Mouse (Mus musculus): ENCODE results near the gene Cnp. TPM values are rescaled to one million over a fixed set of nuclear protein-coding genes. Genes with fewer than 3 reads are reported as not detected.

Cnp gene
- total and polyA plus RNA-seq, 3 experiments, result 5.6 to 9.5 (median 7.6) TPM

- WGBS, result 55% methylated on average over 6 of the region's 6 CpGs
- DNase-seq, result no peak
- H3K36me3 ChIP-seq (ENCODE audit: control insufficient read depth, insufficient read depth, low read length), result no peaks in the 10 kb centered on the region
- H3K9ac ChIP-seq (ENCODE audit: low read depth, low read length), result no peak overlapping the region
- H3K4me3 ChIP-seq, result no peak overlapping the region
- H3K4me1 ChIP-seq (ENCODE audit: control insufficient read depth, insufficient read depth, low read length), result peaks cover 3% of the 10 kb centered on the region
- intact Hi-C loops (cut with DNase I), result no loop called here
- no peaks in the 10 kb centered on the region for H3K27me3 ChIP-seq (ENCODE audit: control insufficient read depth, insufficient read depth, low read length)
- TF ChIP-seq POLR2A (IDR thresholded peaks at IDR 0.05; ENCODE audit: insufficient read depth, low read depth, low read length) (no peak), CTCF (IDR thresholded peaks at IDR 0.05) (no peak), EP300 (IDR thresholded peaks at IDR 0.05; ENCODE audit: insufficient read depth, low read depth, low read length) (no peak)
- H3K27ac ChIP-seq, result no peak overlapping the region
- H3K79me2 ChIP-seq (replicated peaks; ENCODE audit: control insufficient read depth, insufficient read depth, low read length), result no peaks in the 10 kb centered on the region
Observed at GRCm38 (mm10) chr11:100548141-100548540, 26.6 kb upstream of the Cnp start.

GRCm38 (mm10) chr11:100549466-100549865 is 25.2 kb upstream of the Cnp start:
- intact Hi-C loops (cut with DNase I), result no loop called here

DNA sequence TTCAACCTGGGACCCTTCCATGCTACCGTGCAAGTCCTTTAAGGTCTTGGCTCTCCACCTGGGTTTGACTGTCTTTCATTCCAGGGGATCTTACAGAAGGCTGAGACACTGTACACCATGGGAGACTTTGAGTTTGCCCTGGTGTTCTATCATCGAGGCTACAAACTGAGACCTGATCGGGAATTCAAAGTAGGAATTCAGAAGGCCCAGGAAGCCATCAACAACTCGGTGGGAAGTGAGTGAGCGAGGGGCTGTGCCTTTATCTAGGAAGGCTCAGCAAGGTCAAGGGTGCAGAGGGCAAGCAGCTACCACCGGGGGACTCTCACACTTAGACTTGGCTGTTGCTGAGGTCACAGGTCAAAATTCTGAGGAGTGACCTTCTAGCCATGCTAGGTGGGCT is 24.6 kb upstream of the Cnp start:
- no peak overlapping the region for H3K9ac ChIP-seq (ENCODE audit: low read depth, low read length)
- no peak for TF ChIP-seq POLR2A (IDR thresholded peaks at IDR 0.05; ENCODE audit: insufficient read depth, low read depth, low read length)
- no peak for TF ChIP-seq CTCF (IDR thresholded peaks at IDR 0.05)
- no peak for TF ChIP-seq EP300 (IDR thresholded peaks at IDR 0.05; ENCODE audit: insufficient read depth, low read depth, low read length)
- WGBS, result 64% methylated on average over 6 of the region's 6 CpGs
- H3K27me3 ChIP-seq (ENCODE audit: control insufficient read depth, insufficient read depth, low read length), result no peaks in the 10 kb centered on the region
- H3K4me1 ChIP-seq (ENCODE audit: control insufficient read depth, insufficient read depth, low read length), result peaks cover 3% of the 10 kb centered on the region
- no peak overlapping the region for H3K27ac ChIP-seq
- intact Hi-C loops (cut with DNase I), result no loop called here
- no peaks in the 10 kb centered on the region for H3K36me3 ChIP-seq (ENCODE audit: control insufficient read depth, insufficient read depth, low read length)
- no peak overlapping the region for H3K4me3 ChIP-seq
- no peaks in the 10 kb centered on the region for H3K79me2 ChIP-seq (replicated peaks; ENCODE audit: control insufficient read depth, insufficient read depth, low read length)
- no peak for DNase-seq

More at GRCm38 (mm10) chr11:100549466-100549865, 25.2 kb upstream of the Cnp start:
- Histone ChIP-seq H3K27ac (no peak overlapping the region), H3K4me3 (no peak overlapping the region), H3K9ac (ENCODE audit: low read depth, low read length) (no peak overlapping the region), H3K4me1 (ENCODE audit: control insufficient read depth, insufficient read depth, low read length) (peaks cover 3% of the 10 kb centered on the region), H3K36me3 (ENCODE audit: control insufficient read depth, insufficient read depth, low read length) (no peaks in the 10 kb centered on the region), H3K79me2 (replicated peaks; ENCODE audit: control insufficient read depth, insufficient read depth, low read length) (no peaks in the 10 kb centered on the region), H3K27me3 (ENCODE audit: control insufficient read depth, insufficient read depth, low read length) (no peaks in the 10 kb centered on the region)
- no peak for TF ChIP-seq EP300 (IDR thresholded peaks at IDR 0.05; ENCODE audit: insufficient read depth, low read depth, low read length)
- TF ChIP-seq CTCF (IDR thresholded peaks at IDR 0.05), result no peak
- TF ChIP-seq POLR2A (IDR thresholded peaks at IDR 0.05; ENCODE audit: insufficient read depth, low read depth, low read length), result no peak
- DNase-seq, result no peak
- 74% methylated on average over 8 of the region's 8 CpGs for WGBS

DNA sequence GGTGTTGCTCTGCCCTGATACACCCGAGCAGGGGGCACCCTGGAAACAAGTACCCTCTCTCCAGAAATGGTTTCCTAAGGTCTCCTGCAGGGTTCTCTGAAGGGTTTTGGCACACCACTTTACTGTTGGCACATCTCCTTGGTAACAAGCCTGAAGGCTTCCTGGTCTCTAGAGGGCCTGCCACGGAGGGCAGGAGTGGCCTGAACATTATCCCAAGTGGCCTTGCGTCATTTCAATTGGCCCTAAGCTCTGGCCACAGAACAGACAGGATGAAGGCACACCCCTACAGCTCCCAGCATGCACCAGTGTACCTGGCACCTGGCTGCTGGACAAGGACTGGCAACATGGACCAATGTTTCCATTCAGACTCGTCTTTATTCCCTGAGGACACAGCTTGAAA is 21.9 kb upstream of the Cnp start:
- 68% methylated on average over 4 of the region's 4 CpGs for WGBS
- intact Hi-C loops (cut with DNase I), result no loop called here
- Histone ChIP-seq H3K27ac (no peak overlapping the region), H3K9ac (ENCODE audit: low read depth, low read length) (no peak overlapping the region), H3K4me1 (ENCODE audit: control insufficient read depth, insufficient read depth, low read length) (no peaks in the 10 kb centered on the region; the same call in 1 of the 2 replicates), H3K79me2 (replicated peaks; ENCODE audit: control insufficient read depth, insufficient read depth, low read length) (no peaks in the 10 kb centered on the region), H3K27me3 (ENCODE audit: control insufficient read depth, insufficient read depth, low read length) (no peaks in the 10 kb centered on the region), H3K36me3 (ENCODE audit: control insufficient read depth, insufficient read depth, low read length) (no peaks in the 10 kb centered on the region), H3K4me3 (no peak overlapping the region)
- TF ChIP-seq POLR2A (IDR thresholded peaks at IDR 0.05; ENCODE audit: insufficient read depth, low read depth, low read length) (no peak), CTCF (IDR thresholded peaks at IDR 0.05) (no peak), EP300 (IDR thresholded peaks at IDR 0.05; ENCODE audit: insufficient read depth, low read depth, low read length) (no peak)
- no peak for DNase-seq

DNA sequence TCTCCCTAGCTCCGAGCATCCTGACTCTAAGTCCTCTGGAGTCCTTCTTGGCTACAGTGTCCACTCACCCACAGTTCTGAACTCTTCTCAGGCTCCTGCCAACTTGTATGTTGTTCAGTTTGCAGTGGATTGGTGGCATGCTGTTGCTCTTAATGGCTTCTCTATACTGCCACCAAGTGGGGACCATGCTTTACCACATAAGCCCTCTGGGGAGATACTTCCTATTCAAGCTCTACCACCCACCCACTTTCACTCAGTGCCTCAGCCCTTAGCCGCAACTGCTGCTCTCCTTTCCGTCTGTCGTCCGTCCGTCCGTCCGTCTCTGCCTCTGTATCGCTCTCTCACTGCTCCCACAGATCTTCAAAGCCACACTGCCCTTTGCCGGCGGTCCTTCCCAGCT is 19.1 kb upstream of the Cnp start:
- Histone ChIP-seq H3K4me1 (ENCODE audit: control insufficient read depth, insufficient read depth, low read length) (no peaks in the 10 kb centered on the region; the same call in 1 of the 2 replicates), H3K79me2 (replicated peaks; ENCODE audit: control insufficient read depth, insufficient read depth, low read length) (no peaks in the 10 kb centered on the region), H3K9ac (ENCODE audit: low read depth, low read length) (peak overlapping the region; percentile 44; the same call in 1 of the 2 replicates), H3K27ac (no peak overlapping the region), H3K36me3 (ENCODE audit: control insufficient read depth, insufficient read depth, low read length) (no peaks in the 10 kb centered on the region), H3K27me3 (ENCODE audit: control insufficient read depth, insufficient read depth, low read length) (no peaks in the 10 kb centered on the region), H3K4me3 (no peak overlapping the region)
- intact Hi-C loops (cut with DNase I), result loop anchor here (2.0 to 5.0 kb wide), 4 partner anchors 43 to 193 kb away; no protein-coding TSS in a partner anchor
- DNase-seq, result peak in 1 of 2 experiments; percentile 61
- TF ChIP-seq POLR2A (IDR thresholded peaks at IDR 0.05; ENCODE audit: insufficient read depth, low read depth, low read length) (no peak), CTCF (IDR thresholded peaks at IDR 0.05) (peak; percentile 78)
- WGBS, result 12% methylated on average over 11 of the region's 11 CpGs

DNA sequence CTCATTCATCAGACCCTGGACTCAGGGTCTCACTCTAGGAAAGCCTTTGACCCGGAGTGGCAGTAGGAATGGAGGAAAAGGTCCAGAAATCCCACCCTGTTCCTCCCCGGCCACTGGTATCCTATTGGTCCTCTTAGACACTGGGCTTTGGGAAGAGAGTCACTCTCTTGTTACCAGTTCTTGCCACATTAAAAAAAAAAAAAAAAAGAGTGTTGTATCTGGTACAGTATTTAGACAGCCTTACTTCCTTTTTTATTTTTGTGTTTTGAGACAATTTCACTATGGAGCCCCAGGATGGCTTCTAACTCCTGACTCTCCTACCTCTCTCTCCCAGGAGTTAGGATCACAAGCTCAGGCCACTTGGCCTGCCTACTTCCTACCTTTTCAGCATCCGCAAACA is 17.1 kb upstream of the Cnp start:
- H3K27ac ChIP-seq, result no peak overlapping the region
- 77% methylated on average over 3 of the region's 3 CpGs for WGBS
- H3K9ac ChIP-seq (ENCODE audit: low read depth, low read length), result no peak overlapping the region
- H3K4me1 ChIP-seq (ENCODE audit: control insufficient read depth, insufficient read depth, low read length), result no peaks in the 10 kb centered on the region; the same call in 1 of the 2 replicates
- DNase-seq, result no peak
- no peaks in the 10 kb centered on the region for H3K36me3 ChIP-seq (ENCODE audit: control insufficient read depth, insufficient read depth, low read length)
- H3K27me3 ChIP-seq (ENCODE audit: control insufficient read depth, insufficient read depth, low read length), result no peaks in the 10 kb centered on the region
- intact Hi-C loops (cut with DNase I), result loop anchor here (5.0 kb wide), 2 partner anchors 45 to 195 kb away; no protein-coding TSS in a partner anchor
- TF ChIP-seq POLR2A (IDR thresholded peaks at IDR 0.05; ENCODE audit: insufficient read depth, low read depth, low read length) (no peak), CTCF (IDR thresholded peaks at IDR 0.05) (no peak), EP300 (IDR thresholded peaks at IDR 0.05; ENCODE audit: insufficient read depth, low read depth, low read length) (no peak)
- H3K79me2 ChIP-seq (replicated peaks; ENCODE audit: control insufficient read depth, insufficient read depth, low read length), result no peaks in the 10 kb centered on the region
- H3K4me3 ChIP-seq, result no peak overlapping the region
